Mouse (Mus musculus): ENCODE data around the gene Tnfrsf1b. TPM values are rescaled to one million over a fixed set of nuclear protein-coding genes. Genes with fewer than 3 reads are reported as not detected.
"Not testable (repeated sequence)": the region's sequence is repeated elsewhere in the genome, so short reads cannot be mapped to it uniquely, and the experiment has no call there.

The Tnfrsf1b gene
- polyA plus RNA-seq, 1 experiment from 2014 or later = 12.9 TPM

DNA sequence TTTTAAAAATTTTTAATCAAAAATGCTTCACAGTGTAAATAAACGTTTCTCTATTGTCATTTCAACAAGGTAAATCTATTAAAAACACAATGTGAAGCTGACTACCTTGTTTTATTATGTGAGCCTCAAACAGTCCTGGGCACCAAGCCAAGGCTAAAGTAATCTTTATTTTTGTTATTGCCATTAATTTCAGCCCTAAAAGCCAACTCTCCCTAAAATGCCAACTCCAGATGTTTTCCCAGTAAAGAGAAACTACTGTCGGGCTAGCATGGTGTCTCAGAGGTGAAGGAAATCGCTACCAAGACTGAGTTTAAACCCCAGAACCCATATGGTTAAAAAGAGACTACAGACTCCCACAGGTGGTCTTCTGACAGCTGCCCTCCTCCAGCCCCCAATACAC is 53.3 kb downstream of the Tnfrsf1b start:
- no peak for DNase-seq (ENCODE audit: low spot score)

DNA sequence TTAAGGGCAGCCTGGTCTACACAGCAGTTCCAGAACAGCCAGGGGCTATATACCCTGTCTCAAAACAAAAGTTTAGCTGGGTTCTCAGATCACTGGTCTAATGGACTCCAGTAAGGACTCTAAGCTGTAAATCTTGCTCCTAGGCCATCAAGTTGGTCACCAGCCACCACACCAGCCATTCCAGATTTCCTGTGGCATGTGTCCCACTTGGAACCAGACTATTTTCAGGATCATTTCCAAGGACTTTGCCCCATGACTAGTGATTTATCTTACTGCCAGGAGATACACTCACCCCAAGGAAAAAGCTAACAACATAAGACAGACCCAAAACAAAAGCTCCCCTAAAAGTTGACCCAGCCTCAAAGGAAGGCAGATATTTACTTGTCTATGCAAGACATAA is 54.0 kb downstream of the Tnfrsf1b start:
- no peak for DNase-seq (ENCODE audit: low spot score)

DNA sequence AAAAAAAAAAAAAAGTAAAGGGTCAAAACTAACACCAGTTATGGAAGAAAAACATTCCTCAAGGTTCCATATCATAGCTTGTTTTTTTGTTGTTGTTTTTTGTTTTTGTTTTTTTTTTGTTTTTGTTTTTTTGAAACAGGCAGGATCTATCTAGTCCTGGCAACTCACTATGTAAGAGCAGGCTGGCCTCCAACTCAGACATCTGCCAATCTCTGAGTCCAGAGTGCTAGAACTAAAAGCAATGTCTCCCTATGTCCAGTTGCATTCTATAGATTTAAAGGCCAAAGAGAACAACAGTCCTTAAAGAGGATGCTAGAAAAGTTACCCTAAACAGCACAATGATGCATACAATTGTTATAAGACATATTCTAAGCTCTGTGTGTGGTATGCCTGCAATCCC is 58.1 kb downstream of the Tnfrsf1b start:
- DNase-seq (ENCODE audit: low spot score) = no peak

DNA sequence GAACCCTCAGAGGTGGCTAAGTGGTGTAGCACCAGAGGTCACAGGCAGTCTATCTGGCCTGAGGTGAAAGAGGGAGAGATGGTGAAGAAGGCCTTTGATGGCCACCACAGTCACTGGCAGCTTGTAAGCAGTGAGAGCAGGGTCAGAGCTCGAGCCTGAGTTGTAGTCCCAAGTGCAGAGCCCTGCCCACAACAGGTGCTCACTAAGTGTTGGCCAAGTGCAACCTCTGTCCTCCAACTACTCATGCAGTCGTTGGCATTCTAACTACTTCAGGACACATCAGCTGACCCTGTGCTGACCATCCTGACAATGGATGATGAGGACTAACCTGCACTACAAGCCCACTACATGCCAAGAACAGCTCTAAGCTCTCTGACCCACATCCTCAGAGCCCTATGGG is 59.1 kb downstream of the Tnfrsf1b start:
- DNase-seq (ENCODE audit: low spot score) = no peak

DNA sequence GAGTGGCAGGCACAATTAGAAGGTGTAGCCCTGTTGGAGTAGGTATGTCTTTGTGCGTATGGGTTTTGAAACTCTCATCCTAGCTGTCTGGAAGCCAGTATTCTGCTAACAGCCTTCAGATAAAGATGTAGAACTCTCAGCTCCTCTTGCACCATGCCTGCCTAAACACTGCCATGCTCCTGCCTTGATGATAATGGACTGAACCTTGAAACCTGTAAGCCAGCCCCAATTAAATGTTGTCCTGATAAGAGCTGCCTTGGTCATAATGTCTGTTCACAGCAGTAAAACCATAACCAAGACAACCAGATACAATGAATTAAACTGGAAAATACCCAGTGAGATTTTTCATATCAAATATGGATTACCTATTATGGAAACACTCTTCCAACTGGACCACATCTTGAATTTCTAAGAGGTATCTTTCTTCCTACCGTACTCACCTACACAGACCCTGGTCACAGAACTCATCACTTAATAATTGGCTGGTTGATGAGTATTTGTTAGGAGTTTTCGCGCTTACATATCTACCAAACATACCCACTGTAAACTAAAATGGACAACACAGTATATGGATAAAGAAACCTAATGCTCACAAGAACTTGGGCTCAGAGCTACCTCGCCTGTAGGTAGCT is 67.6 kb downstream of the Tnfrsf1b start:
- DNase-seq (ENCODE audit: low spot score) = no peak

DNA sequence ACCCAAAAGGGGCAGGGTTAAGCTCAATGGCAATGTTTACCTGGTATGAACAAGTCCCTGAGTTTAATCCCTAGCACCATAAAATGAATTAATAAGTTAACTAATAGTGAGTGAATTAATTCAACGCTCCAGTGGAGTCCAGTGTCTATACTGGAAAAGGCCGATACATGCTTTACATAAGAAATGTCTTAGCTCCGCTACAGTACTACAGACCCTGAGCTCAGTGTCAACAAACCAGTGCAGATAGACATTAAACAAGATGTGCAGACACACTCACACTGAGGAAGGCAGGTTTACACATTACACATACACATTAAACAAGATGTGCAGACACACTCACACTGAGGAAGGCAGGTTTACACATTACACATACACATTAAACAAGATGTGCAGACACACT is 81.1 kb downstream of the Tnfrsf1b start:
- not testable (repeated sequence) for DNase-seq (ENCODE audit: low spot score)

DNA sequence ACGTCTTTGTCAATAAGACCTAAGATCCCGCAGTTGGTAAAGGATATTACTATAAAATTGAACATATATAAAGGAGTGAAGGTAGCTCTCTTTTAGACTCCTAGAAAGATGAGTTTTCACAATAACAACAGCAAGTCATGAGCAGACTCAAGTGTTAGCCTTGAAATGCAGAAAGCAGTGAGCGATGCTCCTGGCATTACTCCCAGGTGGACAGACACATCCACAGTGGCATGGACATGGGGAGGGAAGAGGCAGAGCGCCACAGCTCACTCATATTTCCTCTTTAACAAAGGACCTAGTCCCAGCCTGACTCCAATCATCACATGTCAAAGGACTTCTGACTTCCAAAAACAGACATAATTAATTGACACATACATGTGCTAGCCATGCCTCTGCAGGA is 82.6 kb downstream of the Tnfrsf1b start:
- DNase-seq (ENCODE audit: low spot score) = no peak

Other genes starting within 250 kb of the Tnfrsf1b start
- 13.0 and 13.1 TPM in 2 replicates for gene Vps13d, start 51.9 kb downstream of the Tnfrsf1b start, polyA plus RNA-seq (2015; fragmentation: Nextera tagmentation; extraction: Ambion mirVana)
- 13.6 and 15.3 TPM in 2 replicates for gene Tnfrsf8, start 68.3 kb upstream of the Tnfrsf1b start, polyA plus RNA-seq (2015; fragmentation: Nextera tagmentation; extraction: Ambion mirVana)

Data from thymus, postnatal 0 days (tissue).